Mouse (Mus musculus) forebrain, embryonic 10.5 days (tissue): Measurements from ENCODE around the gene Icosl. TPM values are rescaled to one million over a fixed set of nuclear protein-coding genes. Genes with fewer than 3 reads are reported as not detected.
"Not testable (repeated sequence)": the region's sequence is repeated elsewhere in the genome, so short reads cannot be mapped to it uniquely, and the experiment has no call there.

Source experiments
- DNase-seq: peaks from one replicate; pipeline ENCODE4 v3.0.0-alpha.2; 2017; ENCODE audit warnings: low spot score; ENCODE audit errors: extremely low spot score
- H3K27ac ChIP-seq: fragments of 300-500 bp; sonication (generic); 2 replicates; pipeline ENCODE4 v1.5.1; 2016; ENCODE audit warnings: mild to moderate bottlenecking
- H3K27me3 ChIP-seq: fragments of 300-500 bp; sonication (generic); 2 replicates; pipeline ENCODE4 v1.6.1; 2016; ENCODE audit warnings: mild to moderate bottlenecking; ENCODE audit not compliant: poor library complexity, severe bottlenecking
- H3K36me3 ChIP-seq: fragments of 300-500 bp; sonication (generic); replicated peaks from 2 replicates; pipeline ENCODE4 v1.6.1; 2016; ENCODE audit warnings: mild to moderate bottlenecking, moderate library complexity
- H3K4me1 ChIP-seq: fragments of 300-500 bp; sonication (generic); 2 replicates; pipeline ENCODE4 v1.6.1; 2016
- H3K4me3 ChIP-seq: fragments of 300-500 bp; sonication (generic); 2 replicates; pipeline ENCODE4 v1.5.1; 2016; ENCODE audit warnings: mild to moderate bottlenecking, moderate library complexity
- H3K9me3 ChIP-seq: fragments of 300-500 bp; sonication (generic); 2 replicates; pipeline ENCODE4 v1.6.1; 2016; ENCODE audit warnings: mild to moderate bottlenecking, moderate library complexity
- WGBS: fragments of 180-500 bp; shearing (Covaris S2); methylation state at CpG from one replicate; pipeline ENCODE4 v1.1.7; 2016; 5-methylcytosine and 5-hydroxymethylcytosine counted together
- polyA plus RNA-seq: library from polyadenylated mRNA; unstranded; fragments of >200 nt; fragmentation: Nextera tagmentation; extraction: Ambion mirVana; gene quantifications from 2 replicates; pipeline ENCODE4 v1.2.1, GENCODE M21; 2016

Icosl gene
- polyA plus RNA-seq, result 2.6 and 2.9 TPM in 2 replicates

GRCm38 (mm10) chr10:78069101-78070011, at the start of gene Icosl:
Icosl (plus strand) TSS chr10:78069302.
- Histone ChIP-seq H3K9me3 (no peaks in the 10 kb centered on the region), H3K27me3 (peaks cover 52% of the 10 kb centered on the region), H3K4me1 (peaks cover 31% of the 10 kb centered on the region), H3K27ac (peak within 1 kb of the TSS; percentile 84), H3K4me3 (peak within 1 kb of the TSS; percentile 75), H3K36me3 (no peaks in the 10 kb centered on the region)
- under 1% methylated on average over 66 of the region's 66 CpGs for WGBS
- peak; percentile 77 for DNase-seq

- H3K36me3 ChIP-seq, H3K4me3 ChIP-seq, DNase-seq, H3K4me1 ChIP-seq, H3K27ac ChIP-seq, H3K9me3 ChIP-seq, H3K27me3 ChIP-seq: not testable (repeated sequence)
- 93% methylated on average over 7 of the region's 11 CpGs for WGBS
Observed at GRCm38 (mm10) chr10:78019984-78020383, 49.1 kb upstream of the Icosl start.

- not testable (repeated sequence) for H3K4me1 ChIP-seq, DNase-seq, H3K9me3 ChIP-seq, H3K27me3 ChIP-seq, H3K4me3 ChIP-seq, H3K36me3 ChIP-seq, H3K27ac ChIP-seq
- WGBS, result 85% methylated on average over 6 of the region's 8 CpGs
Observed at GRCm38 (mm10) chr10:78025453-78025852, 43.6 kb upstream of the Icosl start.

GRCm38 (mm10) chr10:78028129-78028528, 41.0 kb upstream of the Icosl start:
- DNase-seq, result peak; percentile 73
- 5% methylated on average over 5 of the region's 5 CpGs for WGBS

GRCm38 (mm10) chr10:78029080-78029479, 40.0 kb upstream of the Icosl start:
- WGBS, result 97% methylated on average over 1 of the region's 1 CpGs
- DNase-seq, result no peak
- H3K27ac ChIP-seq, result no peak overlapping the region

More at GRCm38 (mm10) chr10:78028129-78028528, 41.0 kb upstream of the Icosl start:
- Histone ChIP-seq H3K27ac (no peak overlapping the region), H3K9me3 (no peaks in the 10 kb centered on the region), H3K4me3 (no peak overlapping the region), H3K4me1 (no peaks in the 10 kb centered on the region), H3K27me3 (no peaks in the 10 kb centered on the region), H3K36me3 (no peaks in the 10 kb centered on the region)

GRCm38 (mm10) chr10:78031987-78032386, 37.1 kb upstream of the Icosl start:
- Histone ChIP-seq H3K27ac (no peak overlapping the region), H3K36me3 (no peaks in the 10 kb centered on the region), H3K4me1 (no peaks in the 10 kb centered on the region), H3K27me3 (no peaks in the 10 kb centered on the region), H3K4me3 (no peak overlapping the region), H3K9me3 (no peaks in the 10 kb centered on the region)
- DNase-seq, result no peak
- WGBS, result 89% methylated on average over 2 of the region's 2 CpGs

More at GRCm38 (mm10) chr10:78029080-78029479, 40.0 kb upstream of the Icosl start:
- H3K27me3 ChIP-seq, result no peaks in the 10 kb centered on the region
- H3K36me3 ChIP-seq, result no peaks in the 10 kb centered on the region
- H3K4me3 ChIP-seq, result no peak overlapping the region
- H3K9me3 ChIP-seq, result no peaks in the 10 kb centered on the region
- H3K4me1 ChIP-seq, result no peaks in the 10 kb centered on the region

GRCm38 (mm10) chr10:78037139-78037538, 32.0 kb upstream of the Icosl start:
- H3K4me1 ChIP-seq, result peaks cover 4% of the 10 kb centered on the region; the same call in 1 of the 2 replicates
- no peak overlapping the region for H3K4me3 ChIP-seq
- no peak overlapping the region for H3K27ac ChIP-seq
- DNase-seq, result no peak
- WGBS, result 85% methylated on average over 4 of the region's 4 CpGs
- no peaks in the 10 kb centered on the region for H3K9me3 ChIP-seq
- H3K36me3 ChIP-seq, result no peaks in the 10 kb centered on the region
- peaks cover 6% of the 10 kb centered on the region for H3K27me3 ChIP-seq

GRCm38 (mm10) chr10:78041647-78042046, 27.5 kb upstream of the Icosl start, which contains the start of gene Dnmt3l:
Dnmt3l (plus strand) TSS chr10:78041947.
- H3K27ac ChIP-seq, result no peak within 1 kb of the TSS
- peaks cover 22% of the 10 kb centered on the region for H3K4me1 ChIP-seq

GRCm38 (mm10) chr10:78042096-78042495, 27.0 kb upstream of the Icosl start:
- peaks cover 30% of the 10 kb centered on the region for H3K27me3 ChIP-seq
- H3K9me3 ChIP-seq, result no peaks in the 10 kb centered on the region
- no peak overlapping the region for H3K27ac ChIP-seq
- peaks cover 22% of the 10 kb centered on the region for H3K4me1 ChIP-seq
- no peak for DNase-seq
- H3K4me3 ChIP-seq, result no peak overlapping the region
- H3K36me3 ChIP-seq, result no peaks in the 10 kb centered on the region
- 69% methylated on average over 7 of the region's 7 CpGs for WGBS

More at GRCm38 (mm10) chr10:78041647-78042046, 27.5 kb upstream of the Icosl start, which contains the start of gene Dnmt3l:
- Histone ChIP-seq H3K4me3 (no peak within 1 kb of the TSS), H3K36me3 (no peaks in the 10 kb centered on the region), H3K9me3 (no peaks in the 10 kb centered on the region), H3K27me3 (peaks cover 30% of the 10 kb centered on the region)
- DNase-seq, result no peak
- 95% methylated on average over 5 of the region's 5 CpGs for WGBS

GRCm38 (mm10) chr10:78042697-78043405, 26.3 kb upstream of the Icosl start:
- H3K4me3 ChIP-seq, result peak overlapping the region; percentile 38
- H3K36me3 ChIP-seq, result no peaks in the 10 kb centered on the region
- H3K4me1 ChIP-seq, result peaks cover 22% of the 10 kb centered on the region
- no peaks in the 10 kb centered on the region for H3K9me3 ChIP-seq
- H3K27me3 ChIP-seq, result peaks cover 30% of the 10 kb centered on the region
- 59% methylated on average over 14 of the region's 14 CpGs for WGBS
- DNase-seq, result no peak
- peak overlapping the region; percentile 72 for H3K27ac ChIP-seq

- Histone ChIP-seq H3K27ac (peak within 1 kb of the TSS; percentile 72), H3K9me3 (no peaks in the 10 kb centered on the region), H3K4me1 (peaks cover 22% of the 10 kb centered on the region), H3K27me3 (peaks cover 30% of the 10 kb centered on the region), H3K4me3 (peak within 1 kb of the TSS; percentile 38), H3K36me3 (no peaks in the 10 kb centered on the region)
- WGBS, result 3% methylated on average over 27 of the region's 27 CpGs
- DNase-seq, result peak; percentile 68
Observed at GRCm38 (mm10) chr10:78043406-78043836, 25.7 kb upstream of the Icosl start, which contains the start of gene Aire. Aire (minus strand) TSS chr10:78043610.

GRCm38 (mm10) chr10:78044531-78044930, 24.6 kb upstream of the Icosl start:
- no peaks in the 10 kb centered on the region for H3K9me3 ChIP-seq
- no peak overlapping the region for H3K4me3 ChIP-seq
- WGBS, result 77% methylated on average over 1 of the region's 1 CpGs
- no peaks in the 10 kb centered on the region for H3K36me3 ChIP-seq
- peaks cover 30% of the 10 kb centered on the region for H3K27me3 ChIP-seq
- no peak for DNase-seq
- H3K27ac ChIP-seq, result no peak overlapping the region
- peaks cover 22% of the 10 kb centered on the region for H3K4me1 ChIP-seq
